Mouse (Mus musculus): ENCODE data around the gene Trim24.
A peak's percentile ranks its signal among the peaks of the same experiment; 100 is the strongest.

Trim24 gene

DNA sequence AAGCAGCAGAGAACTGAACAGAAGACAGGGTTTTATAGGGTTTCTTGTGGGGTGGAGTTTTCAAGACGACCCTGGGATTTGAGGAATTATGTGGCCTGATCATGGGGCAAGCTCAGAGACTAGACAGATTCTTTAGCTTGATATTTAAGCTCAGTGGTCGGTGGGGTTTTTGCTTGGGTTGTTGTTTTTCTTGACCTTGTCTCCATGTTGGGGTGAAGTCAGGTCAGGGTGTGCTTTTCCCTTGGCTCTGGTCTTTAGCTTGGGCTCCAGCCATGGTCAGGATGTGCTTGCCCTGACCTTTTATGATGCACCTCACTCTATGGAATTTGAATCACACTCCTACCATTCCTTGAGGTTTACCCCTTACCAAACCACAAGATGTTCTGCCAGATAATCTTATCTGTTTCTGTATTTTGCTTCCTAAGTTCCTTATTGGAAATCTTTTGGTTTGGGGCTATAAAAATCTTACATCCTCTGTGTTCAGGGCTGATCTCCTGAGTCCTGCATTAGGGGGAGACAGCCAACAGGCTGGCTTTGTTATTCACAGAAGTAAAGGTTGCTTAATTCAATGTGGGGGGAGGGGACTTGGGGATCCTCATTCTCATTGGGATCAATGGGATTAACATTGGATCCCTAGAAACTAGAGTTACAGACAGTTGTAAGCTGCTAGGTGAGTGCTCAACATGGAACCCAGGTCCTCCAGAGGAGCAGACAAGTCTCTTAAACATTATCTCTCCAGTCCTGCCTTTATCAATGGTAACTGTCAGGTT lies 6.5 kb upstream of the Trim24 start:
- DNase-seq (ENCODE audit: low spot score in 2 of 2): no peak

DNA sequence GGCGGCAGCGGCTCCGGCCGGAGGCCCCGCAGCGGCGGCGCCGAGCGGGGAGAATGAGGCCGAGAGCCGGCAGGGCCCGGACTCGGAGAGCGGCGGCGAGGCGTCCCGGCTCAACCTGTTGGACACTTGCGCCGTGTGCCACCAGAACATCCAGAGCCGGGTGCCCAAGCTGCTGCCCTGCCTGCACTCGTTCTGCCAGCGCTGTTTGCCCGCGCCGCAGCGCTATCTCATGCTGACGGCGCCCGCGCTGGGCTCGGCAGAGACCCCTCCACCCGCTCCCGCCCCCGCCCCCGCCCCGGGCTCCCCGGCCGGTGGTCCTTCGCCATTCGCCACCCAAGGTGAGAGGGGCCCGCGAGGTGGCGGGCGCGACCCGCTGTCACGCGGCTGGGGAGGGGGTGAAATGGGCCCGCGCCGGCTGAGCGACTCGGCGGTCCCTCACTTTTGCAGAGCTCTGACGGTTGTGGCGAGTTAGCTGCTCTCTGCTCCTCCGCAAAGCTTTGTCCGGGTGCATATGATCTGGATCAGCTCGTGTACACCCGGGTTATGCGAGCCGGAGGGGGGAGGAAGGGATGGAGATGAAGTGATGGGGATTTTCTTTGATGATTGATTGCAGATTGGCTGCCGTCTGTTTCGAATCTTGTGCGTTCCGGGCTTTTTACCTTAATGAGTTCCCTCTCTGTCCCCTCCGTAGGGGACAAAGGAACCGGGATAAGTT lies 683 bp downstream of the Trim24 start:
- peak; percentile 33 to 55 for DNase-seq (ENCODE audit: low spot score in 2 of 2)

DNA sequence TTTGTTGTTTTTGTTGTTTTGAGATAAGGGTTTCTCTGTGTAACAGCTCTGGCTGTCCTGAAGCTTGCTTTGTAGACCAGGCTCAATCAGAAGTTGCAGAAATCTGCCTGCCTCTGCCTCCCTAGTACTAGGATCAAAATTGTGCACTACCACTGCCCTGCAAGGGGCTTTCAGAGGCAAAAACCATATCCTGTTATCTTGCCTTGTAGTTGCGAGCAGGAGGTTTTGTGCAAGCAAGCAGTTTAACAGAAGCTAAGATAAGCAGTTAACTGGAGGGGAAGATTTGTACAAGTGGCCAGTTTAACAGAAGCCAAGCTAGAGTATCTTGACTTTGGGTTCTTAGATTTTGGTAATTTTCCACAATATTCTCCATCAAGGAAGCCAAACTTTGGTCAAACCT lies 2.2 kb downstream of the Trim24 start:
- DNase-seq (ENCODE audit: low spot score in 2 of 2): peak in 1 of 2 experiments; percentile 6

DNA sequence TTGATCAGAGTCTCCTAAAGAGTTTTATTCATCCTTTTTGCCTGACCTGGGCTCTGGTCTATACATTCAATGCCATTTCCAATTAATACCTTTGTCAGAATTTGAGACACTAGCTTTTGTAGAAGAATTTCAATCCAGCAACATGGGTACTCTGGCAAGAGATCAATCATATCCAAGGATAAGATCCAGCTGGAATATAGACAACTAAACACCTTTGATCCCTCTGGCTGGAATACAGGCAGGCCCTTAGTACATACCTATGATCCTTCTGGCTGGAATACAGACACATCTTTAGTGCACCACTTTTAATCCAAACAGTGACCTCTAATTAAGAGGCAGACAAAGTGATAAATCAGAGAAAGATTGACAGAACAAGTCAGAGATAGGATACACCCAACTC lies 3.1 kb downstream of the Trim24 start:
- DNase-seq (ENCODE audit: low spot score in 2 of 2): no peak

DNA sequence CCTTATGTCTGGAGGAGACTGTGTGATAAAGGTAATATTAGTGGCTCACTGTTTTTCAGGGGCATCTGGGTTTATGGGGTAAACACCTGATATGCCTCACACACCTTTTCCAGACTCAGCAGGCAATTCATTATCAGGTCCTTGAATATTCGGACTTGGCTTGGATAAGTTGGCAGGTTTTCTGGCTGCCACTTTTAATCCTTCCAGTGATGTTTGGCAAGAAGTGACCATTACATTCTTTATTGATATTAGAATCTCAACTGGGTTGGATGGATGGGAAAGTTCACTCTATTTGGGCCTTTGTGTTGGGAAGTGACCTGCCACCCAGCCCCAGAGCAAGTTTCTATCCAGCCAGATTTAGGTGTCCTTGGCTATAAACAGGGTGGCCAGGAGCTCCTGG lies 7.6 kb downstream of the Trim24 start:
- no peak for DNase-seq (ENCODE audit: low spot score in 2 of 2)

DNA sequence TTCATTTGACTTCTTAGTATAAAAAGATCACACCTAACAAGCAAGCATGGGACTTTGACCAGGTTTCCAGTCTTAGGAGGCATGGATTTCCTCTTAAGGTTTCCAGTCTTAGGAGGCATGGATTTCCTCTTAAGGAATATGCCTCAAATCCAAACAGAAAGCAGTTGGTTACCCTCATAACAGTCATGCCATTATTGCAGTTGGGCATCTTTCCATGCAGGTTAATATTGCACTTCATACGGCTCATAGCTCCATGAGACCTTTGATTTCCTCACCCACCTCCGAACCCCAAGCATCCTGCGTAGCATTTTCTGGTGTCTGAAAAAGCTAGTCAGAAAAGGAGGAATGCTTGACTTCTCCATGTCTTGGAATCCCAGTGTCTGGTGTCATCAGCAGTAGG lies 10.0 kb downstream of the Trim24 start:
- no peak for DNase-seq (ENCODE audit: low spot score in 2 of 2)

DNA sequence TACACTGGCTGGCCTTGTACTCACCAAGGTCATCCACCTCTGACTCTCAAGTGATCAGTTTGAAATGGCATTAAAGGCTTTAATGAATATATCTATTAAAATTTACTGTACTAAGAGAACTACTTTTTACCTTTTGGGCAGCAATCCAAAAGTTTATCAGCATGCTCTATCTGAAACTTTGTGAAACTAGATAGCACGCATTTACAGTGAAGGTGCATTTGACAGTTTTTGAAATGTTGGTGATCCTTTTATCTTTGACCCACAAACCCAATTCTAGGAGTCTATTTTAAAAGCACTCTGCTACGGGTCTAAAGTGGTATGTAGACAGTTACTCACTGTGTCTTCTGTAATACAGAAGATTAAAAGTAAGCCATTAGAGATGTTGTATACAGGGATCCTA lies 23.0 kb downstream of the Trim24 start:
- no peak for DNase-seq (ENCODE audit: low spot score in 2 of 2)

DNA sequence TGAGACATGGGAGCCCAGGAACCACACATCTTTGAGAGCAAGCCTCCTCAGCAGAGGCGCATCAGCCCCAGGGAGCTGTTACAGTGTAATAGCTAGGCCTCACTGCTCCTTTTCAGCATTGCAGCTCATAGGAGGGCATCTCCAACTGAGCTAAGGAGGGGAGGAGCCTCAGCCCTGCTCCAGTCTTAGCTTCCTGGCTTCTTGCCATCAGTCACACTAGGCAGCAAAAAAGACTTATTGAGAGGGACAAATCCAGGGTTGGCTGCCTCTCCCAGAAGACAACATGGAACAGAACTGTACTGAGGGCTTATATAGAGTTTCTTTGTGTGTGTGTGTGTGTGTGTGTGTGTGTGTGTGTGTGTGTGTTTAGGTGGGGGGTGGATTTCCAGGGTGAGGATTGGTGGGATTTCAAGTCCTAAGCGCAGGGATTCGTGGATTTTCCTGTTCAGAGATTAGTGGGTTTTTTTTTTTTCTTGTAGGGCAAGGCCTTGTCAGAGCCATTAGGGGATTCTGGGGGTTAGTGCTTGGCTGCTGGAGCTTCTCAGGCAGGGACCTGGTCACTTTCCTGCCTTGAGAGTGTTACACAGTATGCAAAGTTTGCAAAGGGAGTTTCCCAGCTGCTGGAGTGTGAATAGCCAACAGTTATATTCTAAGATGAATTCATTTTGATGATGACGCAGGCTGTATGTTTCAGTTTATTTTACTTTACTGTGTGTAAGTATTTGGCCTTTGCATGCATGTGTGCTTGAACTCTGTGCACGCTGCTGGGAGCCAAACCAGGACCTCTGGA lies 25.2 kb downstream of the Trim24 start:
- peak in 1 of 2 experiments; percentile 24 for DNase-seq (ENCODE audit: low spot score in 2 of 2)

DNA sequence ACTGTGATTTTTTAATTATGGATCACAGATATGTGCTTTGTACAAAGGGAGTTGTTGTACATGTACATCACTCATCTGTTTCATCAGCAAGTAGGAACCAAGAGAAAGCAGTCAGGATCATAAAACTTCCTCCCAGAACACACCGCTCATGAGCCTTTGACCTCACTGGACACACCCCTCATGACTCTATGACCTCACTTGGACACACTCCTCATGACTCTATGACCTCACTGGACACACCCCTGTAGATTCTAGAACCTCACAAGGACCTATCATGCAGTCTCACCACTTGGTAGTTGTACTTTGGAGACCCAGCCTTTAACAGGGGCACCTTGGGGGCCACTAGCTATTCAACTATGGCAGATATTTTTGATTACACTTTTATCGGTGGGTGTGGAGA lies 29.6 kb downstream of the Trim24 start:
- DNase-seq (ENCODE audit: low spot score in 2 of 2): no peak

DNA sequence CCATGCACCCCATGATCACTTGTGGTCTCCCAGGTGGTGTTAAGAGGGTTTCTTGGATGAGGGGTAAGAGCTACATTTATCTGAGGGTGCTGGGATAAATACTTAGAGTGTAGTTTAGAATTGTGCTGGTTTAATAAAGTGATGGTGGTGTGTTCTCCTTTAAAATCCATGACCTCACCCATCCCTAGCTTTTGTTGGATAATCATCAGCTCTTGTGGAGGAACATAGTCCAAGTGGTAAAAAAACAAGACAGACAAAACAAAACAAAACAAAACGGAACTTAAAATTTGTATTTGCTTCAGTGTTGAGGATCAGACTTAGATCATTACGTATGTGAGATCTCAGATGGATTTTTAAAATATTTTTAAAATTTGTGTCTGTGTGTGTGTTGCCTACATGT lies 31.2 kb downstream of the Trim24 start:
- DNase-seq (ENCODE audit: low spot score in 2 of 2): no peak

DNA sequence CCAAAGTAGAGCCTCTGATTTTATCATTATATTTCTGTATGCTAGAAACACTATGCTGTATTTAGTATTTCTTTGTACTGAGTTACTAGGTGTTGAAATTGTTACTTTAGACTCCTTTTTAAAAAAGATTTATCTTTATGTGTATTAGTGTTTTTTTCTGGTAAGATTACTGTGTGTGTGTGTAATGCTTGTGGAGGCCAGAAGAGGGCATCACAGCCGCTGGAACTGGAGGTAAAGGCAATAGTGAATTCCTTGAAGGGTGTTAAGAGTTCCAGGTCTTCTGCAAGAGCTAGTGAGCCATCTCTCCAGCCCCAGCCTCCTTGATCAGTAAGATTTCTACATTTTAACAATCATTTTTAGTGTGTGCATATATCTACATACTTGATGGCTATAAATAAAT lies 33.2 kb downstream of the Trim24 start:
- no peak for DNase-seq (ENCODE audit: low spot score in 2 of 2)

DNA sequence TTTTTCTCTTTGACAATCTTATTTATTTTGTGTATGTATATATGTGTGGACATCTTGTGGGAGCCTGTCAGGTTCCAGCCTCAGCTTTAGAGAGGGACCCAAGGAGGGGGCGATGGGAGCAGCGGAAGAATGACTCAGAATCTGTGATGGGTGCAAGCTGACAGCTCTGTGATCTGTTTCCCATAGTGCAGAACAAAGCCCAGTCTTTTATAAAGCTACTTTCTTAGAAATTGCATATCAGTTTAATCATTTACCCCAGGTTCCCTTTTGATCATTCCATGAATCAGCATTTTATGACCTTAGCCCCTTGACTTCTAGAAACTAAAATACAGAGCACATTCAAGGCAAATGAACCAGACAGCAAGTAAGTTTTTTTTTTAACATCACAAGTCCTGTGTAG lies 42.9 kb downstream of the Trim24 start:
- DNase-seq (ENCODE audit: low spot score in 2 of 2): no peak

DNA sequence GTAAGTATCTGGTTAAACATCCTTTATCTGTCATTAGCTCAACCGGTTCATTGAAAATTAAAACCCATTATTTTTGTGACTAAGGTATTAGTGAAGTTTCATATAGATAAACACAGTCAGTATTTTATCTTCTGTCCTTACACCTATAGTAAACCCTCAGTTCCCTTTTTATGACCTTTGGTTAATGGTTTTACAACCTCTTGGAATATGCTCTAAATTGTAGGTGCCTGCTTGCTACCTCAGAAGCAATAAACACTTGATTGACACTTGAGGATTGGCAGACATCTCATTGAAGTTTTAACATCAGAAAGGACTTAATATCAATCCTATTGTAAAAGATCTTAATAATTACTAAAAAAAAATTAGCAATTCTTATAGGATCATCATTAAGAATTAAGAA lies 54.5 kb downstream of the Trim24 start:
- DNase-seq (ENCODE audit: low spot score in 2 of 2): no peak

DNA sequence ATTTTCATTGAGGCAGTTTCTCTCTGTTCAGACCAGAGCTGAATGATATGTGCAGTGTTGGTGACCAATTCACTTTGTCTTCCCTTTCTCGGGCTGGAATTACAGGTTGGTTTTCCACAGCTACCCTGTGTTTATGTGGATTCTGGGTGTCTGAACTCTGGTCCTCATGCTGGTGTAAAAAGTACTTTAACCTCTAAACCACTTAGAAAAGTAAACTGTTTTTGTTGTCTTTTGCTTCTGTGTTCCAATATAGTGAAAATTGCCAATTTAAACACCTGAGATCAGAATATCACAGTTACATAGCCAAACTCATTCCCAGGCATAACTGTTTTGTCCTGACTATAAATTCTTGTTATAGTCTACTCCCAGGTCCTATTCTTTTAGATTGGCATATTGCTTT lies 56.1 kb downstream of the Trim24 start:
- DNase-seq (ENCODE audit: low spot score in 2 of 2): no peak

DNA sequence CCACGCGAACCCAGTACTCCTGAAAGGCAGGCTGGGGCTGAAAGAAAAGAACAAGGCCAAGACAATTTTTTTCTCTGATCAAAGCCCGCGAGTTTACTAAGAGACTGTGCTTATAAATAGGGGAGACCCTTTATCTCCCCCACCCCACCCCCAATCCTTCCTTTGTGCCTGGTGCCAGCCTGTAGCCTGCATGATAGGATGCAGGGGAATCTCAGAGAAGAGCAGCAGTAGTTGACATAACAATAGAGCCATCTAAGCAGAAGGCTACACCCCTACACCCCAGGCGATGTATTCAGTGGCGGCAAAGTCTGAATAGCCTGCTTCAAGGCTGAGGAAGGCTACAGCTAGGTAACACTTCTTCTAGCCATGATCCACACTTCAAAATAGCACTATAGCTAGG lies 65.9 kb downstream of the Trim24 start:
- no peak for DNase-seq (ENCODE audit: low spot score in 2 of 2)

DNA sequence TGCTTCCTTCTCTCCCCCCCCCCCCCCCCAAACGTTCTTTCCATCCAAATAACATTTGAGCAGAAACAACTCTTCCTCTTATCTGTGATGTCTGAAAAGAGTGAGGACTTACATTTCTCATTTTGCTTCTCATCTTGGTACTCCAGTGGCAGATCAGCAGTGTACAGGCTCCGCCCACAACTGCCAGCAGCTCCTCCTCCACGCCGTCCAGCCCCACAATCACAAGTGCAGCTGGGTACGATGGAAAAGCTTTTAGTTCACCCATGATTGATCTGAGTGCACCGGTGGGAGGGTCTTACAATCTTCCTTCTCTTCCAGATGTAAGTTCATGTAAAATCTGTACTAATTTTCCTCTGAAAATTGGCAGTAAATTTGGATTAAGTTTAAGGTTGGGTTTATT lies 80.7 kb downstream of the Trim24 start:
- DNase-seq (ENCODE audit: low spot score in 2 of 2): no peak

DNA sequence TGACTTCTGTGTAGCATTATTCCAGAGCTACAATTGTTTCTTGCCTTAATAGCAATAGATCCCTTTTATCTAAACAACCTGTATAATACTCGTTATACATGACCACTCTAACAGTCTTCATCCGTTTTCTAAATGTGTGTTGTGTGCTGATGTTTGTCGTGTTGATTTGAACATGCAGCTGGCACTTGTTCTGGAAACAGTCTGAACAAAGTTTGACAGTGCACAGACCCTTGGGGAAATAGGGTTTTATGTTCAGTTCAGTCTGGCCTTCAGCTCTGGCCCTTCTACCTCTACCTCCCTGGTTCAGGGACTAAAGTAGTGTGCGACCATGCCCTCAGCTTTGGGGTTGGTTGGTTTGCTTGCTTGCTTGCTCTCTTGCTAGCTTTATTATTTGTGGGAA lies 96.8 kb downstream of the Trim24 start:
- no peak for DNase-seq (ENCODE audit: low spot score in 2 of 2)

DNA sequence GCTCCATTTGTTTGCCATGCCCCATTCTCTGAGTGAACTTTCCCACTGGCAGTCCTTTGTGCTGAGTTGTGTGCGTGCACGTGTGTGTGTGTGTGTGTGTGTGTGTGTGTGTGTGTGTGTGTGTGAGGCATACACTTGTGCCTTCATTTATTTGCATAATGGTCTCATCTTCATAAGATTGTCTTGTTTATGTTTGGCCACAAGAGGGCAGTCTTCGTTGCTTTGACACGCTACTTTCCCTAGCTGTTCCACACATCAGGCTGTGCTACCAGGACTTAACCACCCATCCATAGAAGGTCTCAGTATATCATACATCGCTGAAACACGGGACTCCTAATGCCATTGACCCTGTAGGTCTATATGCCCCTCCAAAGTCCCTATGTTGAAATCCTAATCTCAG lies 136.8 kb downstream of the Trim24 start:
- peak in 1 of 2 experiments; percentile 47 for DNase-seq (ENCODE audit: low spot score in 2 of 2)

DNA sequence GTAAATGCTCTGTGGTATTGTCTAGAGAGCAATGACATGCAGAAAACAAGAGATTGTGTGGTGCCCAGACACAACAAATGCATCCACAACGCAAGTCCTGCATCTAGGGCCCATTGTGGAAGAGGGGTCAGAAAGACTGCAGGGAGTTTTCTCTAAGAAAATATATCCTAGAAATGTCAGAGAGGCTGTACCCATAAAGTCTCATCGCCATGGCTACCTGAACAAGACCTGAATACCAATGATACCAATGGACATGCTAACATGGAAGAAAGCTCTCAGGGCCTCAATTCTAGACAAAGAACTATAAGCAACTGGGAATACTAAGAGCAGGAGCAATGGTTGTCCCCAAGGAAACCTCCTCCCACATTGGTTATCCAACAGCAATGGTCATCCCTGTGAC lies 142.2 kb downstream of the Trim24 start:
- DNase-seq (ENCODE audit: low spot score in 2 of 2): no peak
